Mouse (Mus musculus) adrenal gland, adult 18-20 months (tissue): ENCODE data around the gene Pawr. TPM values are rescaled to one million over a fixed set of nuclear protein-coding genes. Genes with fewer than 3 reads are reported as not detected.
A peak's percentile ranks its signal among the peaks of the same experiment; 100 is the strongest.
"Not testable (repeated sequence)": the region's sequence is repeated elsewhere in the genome, so short reads cannot be mapped to it uniquely, and the experiment has no call there.

Source experiments
- DNase-seq, 2 experiments: peaks; one replicate each; pipeline ENCODE4 v3.0.0; 2021 to 2022; ENCODE audit warnings: low spot score in 2 of 2
- total RNA-seq, 2 experiments: library from RNA; stranded (reverse); gene quantifications; 1 replicate in 1 of 2; 2 replicates in 1 of 2; pipeline ENCODE4 v1.2.3; 2021

Pawr gene
- total RNA-seq, 2 experiments from 2014 or later = 8.0 to 10.3 TPM

DNA sequence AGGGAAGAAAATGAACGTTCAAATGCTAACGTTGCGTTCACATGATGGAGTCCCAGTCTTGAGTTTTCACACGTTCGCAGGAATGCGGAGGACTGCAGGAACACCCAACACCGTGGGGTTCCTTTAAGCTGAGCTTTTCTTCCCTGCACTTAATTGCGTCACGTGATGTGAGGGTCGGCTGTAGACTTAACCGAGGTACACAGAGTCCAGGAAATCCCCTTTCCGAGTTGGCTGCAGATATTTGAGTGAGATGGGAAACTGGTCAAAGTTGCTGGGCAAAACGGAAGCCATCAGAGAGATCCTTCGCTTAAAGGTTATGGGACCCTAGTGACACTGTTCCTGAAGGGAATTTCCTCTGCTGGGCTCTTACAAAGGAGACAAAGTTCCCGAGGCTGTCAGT is 102.1 kb downstream of the Pawr start:
- no peak for DNase-seq

DNA sequence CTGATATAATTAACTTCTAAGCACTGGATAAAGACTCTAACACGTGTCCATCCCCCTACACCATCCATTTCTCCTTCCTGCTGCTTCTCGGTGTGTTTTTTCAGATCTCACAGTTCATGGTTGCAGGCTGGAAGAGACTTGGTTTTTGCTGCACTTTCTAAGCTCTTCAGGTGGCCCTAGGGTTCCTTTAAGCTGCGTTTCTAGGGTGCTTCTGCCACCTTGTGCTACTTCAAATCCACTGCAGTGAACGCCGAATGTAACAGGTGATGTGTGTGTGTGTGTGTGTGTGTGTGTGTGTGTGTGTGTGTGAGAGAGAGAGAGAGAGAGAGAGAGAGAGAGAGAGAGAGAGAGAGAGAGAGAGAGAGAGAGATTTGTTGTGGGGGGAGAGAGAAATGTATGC is 103.7 kb downstream of the Pawr start:
- DNase-seq = no peak

DNA sequence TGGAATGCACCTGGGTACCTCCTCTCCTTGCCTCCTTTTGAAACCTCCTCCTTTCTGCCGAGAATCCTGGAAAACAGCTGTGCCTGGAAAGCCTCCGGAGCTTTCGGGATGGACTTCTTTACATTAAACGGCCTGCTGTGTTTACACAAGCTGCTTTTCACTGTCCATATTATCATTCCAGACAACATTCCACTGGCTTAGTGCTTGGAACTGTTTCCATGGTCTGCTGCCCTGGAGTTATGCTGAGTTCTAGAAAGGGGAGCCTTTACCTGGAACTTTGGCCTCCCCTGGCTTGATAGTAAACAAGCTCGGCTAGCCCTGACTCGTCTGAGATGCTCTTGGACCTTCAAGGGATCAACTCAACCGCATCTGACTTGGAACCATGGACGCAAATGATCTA is 104.4 kb downstream of the Pawr start:
- no peak for DNase-seq

DNA sequence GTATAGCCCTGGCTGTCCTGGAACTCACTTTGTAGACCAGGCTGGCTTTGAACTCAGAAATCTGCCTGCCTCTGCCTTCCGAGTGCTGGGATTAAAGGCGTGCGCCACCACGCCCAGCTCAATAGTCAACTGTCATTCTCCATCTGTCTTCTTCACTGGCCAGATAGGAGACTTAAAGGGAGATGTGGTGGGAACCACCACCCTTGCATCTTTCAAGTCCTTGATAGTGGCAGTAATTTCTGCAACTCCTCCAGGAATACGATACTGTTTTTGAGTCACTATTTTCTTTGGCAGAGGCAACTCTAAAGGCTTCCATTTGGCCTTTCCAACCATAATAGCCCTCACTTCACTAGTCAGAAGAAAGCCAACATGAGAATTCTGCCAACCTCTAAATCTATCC is 108.3 kb downstream of the Pawr start:
- DNase-seq = not testable (repeated sequence)

DNA sequence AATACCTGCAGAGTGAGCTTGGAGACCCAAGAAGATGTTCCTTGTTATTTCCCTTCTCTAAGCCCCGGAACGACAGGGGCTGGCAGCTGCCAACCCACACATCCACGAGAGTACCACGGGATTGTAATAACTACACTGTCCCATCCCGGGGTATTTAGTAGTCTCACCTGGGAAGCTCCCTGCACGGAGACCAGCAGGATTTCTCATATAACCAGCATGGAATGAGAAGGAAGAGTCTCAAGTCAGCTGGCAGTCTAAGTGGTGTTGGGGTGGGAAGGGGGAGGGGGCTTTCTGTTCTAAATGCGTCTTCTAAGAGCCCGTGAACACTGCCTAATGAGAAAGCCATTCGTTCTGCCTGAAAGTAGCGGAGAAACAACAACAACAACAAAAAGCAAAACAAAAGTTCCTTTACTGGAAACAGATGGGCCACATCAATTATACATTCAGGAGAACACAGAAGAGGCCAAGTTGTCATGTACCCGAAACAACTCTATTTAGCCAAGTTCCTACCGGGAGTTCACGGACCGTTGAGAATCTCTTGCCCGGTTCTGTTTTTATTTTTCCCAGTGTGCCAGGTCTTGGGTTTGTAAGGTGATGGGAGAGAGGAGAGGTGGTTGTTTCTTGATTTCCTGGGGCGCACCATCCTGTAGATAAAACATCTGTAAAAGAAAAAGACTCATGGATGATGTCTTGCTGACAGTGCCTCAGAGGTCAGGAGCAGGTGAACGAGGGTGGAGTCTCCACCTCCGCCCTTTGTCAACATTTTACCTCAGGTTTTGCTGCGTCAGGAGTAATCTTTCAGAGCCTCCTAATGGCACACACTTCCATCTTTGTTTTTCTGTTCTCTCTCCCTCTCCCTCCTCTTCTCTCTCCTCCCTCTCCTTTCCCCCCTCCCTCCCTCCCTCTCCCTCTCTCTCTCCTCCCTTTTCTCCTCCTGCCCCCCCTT is 112.3 kb downstream of the Pawr start:
- DNase-seq = no peak

DNA sequence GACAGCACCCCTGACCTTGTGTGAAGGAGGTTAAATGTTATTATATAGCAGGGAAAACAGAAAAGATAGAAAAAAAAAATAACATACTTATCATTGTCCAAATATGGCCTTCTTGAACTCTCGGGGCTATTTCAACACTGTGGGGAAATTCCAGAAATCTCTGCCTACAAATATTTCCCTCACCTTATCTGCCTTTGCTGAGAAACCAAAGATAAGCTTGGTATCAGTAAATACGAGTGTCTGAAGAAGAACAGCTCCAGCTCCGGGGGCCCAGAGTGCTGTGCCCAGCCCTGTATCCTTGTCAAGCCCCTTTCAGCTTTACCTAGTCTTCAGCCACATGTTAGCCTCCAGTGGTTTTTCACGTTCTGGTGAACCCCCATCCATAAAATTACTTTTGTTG is 113.2 kb downstream of the Pawr start:
- DNase-seq = no peak

DNA sequence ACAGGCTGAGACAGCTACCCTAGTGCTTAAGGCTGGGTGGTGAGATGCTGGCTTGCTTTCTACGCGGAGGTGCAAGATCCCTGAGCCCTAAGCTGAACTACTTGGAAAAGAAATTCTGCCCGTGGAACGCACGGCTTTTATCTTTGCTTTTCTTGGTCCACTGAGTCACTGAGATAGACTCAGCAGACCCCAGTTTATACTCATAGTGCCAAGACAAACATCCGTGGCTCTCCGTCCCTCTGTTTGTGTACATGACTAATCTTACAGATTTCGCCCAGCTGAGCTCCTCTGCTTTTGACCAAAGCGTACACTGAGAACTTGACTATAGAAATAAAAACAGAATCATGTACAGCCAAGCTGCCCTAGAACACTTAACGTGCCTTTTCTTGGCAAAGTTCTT is 113.7 kb downstream of the Pawr start:
- DNase-seq = no peak

DNA sequence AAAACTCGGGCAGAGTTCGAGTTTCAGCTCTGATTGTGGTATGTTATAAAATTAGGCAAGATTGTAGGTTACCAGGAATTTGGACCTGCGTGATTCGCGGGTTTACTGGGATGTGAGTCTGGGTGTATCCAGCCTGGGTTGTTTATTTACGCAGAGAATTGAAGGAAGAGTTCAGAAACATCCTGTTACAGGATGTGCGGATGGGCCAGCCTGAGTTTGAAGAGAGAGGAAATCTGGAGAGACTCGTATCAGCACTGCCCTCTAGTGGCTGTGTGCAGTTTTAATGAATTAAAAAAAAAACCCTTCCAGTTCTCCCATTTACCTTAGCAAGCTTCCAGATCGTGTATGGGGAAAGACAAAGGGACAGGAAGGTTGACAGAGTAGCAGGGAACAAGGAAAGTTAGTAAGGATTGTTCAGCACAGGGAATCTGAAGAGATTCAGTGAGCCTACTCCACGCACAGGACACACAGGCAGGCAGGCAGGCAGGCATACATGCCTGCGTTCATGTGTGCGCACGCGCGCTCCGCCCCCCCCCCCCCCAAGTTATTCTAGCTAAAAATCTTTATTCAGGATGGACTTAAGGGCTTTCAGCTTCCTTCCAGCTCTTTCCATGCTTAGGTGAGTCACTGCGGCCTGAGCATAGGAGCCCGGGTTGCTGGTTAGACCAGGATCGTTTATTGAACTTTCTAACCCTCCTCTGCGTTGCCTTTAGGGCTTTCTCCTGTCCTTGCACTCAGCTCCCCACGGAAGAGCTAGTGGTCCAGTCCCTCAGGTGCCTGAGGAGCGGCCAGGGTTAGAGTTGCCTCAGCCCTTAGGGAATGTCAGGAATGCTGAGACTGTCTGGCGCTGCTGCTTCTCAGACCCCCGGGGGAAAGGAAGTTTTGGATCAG is 114.4 kb downstream of the Pawr start:
- DNase-seq = peak; percentile 40 to 47

GRCm38 (mm10) chr10:108447211-108447610 is 115.3 kb downstream of the Pawr start:
- no peak for DNase-seq

DNA sequence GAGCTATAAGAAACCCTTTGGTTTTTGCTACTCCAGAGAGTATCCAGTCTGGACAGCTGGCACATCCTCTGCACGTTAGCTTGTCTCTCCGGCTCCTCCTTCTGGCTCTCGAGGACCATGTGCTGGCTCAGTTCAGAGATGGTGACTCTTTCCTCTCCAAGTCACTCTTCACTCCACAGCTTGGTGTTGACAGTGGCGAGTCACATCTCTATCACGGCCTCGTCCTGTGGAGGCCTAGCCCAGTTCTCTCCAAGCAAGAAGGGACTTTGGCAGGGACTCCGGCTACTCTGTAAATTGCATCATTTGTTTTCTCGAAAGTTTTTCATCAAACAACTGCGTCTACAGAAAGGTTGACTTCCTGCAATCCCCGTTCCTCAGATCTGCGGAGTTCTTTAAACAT is 116.5 kb downstream of the Pawr start:
- no peak for DNase-seq

- no peak for DNase-seq
These were observed 118.5 kb downstream of the Pawr start for GRCm38 (mm10) chr10:108450401-108450800.

- no peak for DNase-seq
These were observed 119.6 kb downstream of the Pawr start for GRCm38 (mm10) chr10:108451516-108451915.

DNA sequence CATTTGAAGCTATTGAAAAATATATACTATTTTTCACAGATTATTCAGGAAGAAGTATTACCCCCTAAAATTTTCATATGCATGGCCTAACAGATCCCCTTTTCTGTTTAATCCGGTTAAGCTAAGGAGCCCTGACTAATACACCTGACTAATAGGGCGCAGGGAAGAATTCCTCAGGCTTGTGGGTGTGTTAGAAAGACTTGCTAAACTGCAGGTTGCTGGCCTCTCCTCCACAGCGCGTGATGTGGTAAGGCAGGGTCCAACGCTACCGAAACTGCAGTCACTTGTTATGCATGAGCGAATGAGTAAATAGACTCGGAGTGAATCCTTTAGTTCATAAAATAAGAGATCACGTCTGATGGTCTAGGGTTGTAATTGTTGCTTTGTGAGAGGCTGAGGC is 120.5 kb downstream of the Pawr start:
- no peak for DNase-seq

GRCm38 (mm10) chr10:108453561-108453960 is 121.6 kb downstream of the Pawr start:
- DNase-seq = no peak

DNA sequence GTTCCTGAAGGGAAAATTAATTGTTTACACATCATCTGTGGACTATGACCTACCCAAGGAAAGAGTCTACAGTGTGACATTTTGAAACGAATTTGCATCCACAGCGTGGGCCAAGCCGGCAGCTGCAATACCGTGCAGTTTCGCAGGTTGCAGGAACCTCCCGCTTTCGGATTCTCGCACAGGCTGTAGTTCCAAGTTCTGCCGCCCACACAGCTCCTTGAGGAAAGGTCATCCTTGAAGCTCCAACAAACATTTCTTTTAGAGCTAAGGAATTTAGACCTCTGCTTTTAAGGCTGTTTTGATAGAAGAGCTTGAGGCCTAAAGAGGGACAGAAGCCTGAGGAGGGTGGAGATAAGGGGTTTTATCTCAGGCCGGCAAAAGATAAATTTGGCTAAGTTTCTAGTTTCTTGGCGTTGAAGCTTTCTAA is 122.8 kb downstream of the Pawr start:
- DNase-seq = no peak

- no peak for DNase-seq
These were observed 123.3 kb downstream of the Pawr start for GRCm38 (mm10) chr10:108455204-108455603.

DNA sequence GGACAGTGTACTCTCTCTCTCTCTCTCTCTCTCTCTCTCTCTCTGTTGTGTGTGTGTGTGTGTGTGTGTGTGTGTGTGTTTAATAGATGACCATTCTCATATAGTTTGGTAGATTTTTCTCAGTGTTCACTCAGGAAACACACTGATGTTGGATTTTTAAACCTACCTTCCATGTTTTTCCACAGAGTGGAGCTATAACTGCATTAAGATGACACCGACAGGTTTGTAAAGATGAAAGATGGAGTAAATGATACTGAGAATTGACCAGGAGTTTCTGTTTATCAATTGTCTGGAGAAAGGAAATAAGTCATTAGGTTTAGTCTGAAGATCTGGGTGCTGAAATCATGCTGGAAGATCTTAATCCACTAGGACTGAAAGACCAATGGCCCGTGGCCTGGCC is 124.0 kb downstream of the Pawr start:
- no peak for DNase-seq

GRCm38 (mm10) chr10:108457054-108457453 is 125.1 kb downstream of the Pawr start:
- DNase-seq = no peak

DNA sequence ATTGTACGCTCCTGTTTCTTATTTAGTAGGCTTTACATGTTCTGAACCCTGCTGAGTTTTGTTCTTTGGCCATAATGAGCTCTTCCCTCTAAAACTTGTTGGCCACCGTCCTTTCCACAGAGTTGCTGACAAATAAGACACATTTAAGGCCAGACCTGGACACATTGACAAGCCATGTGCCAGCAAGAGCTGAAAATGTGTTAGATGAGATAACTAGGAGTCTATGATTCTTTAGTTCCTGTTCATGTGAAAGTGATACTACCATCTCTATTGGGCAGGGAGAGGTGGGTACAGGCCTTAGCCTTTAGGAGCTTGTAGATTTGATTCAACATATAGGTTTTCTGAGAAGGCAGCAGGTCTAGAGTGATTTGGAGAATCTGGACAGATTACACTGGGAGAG is 129.9 kb downstream of the Pawr start:
- DNase-seq = no peak
